Mouse (Mus musculus) olfactory bulb, adult 2 months (tissue): ENCODE measurements at regions not wholly inside any gene's neighbourhood (a gene's known extent, or its start where the extent isn't known, plus 50 kb on each side); places are given as distances from the start of the nearest gene placed in this dataset.

Experiments used
- CTCF ChIP-seq: fragments of 200-500 bp; IDR thresholded peaks from 2 replicates; pipeline ENCODE4 v1.5.1; 2012; ENCODE audit warnings: low read depth, mild to moderate bottlenecking, low read length, moderate library complexity; ENCODE audit not compliant: insufficient read depth
- POLR2A ChIP-seq: fragments of 200-500 bp; IDR thresholded peaks from 2 replicates; pipeline ENCODE4 v1.6.1; 2012; ENCODE audit warnings: mild to moderate bottlenecking, low read depth, low read length, moderate library complexity; ENCODE audit not compliant: insufficient read depth

DNA sequence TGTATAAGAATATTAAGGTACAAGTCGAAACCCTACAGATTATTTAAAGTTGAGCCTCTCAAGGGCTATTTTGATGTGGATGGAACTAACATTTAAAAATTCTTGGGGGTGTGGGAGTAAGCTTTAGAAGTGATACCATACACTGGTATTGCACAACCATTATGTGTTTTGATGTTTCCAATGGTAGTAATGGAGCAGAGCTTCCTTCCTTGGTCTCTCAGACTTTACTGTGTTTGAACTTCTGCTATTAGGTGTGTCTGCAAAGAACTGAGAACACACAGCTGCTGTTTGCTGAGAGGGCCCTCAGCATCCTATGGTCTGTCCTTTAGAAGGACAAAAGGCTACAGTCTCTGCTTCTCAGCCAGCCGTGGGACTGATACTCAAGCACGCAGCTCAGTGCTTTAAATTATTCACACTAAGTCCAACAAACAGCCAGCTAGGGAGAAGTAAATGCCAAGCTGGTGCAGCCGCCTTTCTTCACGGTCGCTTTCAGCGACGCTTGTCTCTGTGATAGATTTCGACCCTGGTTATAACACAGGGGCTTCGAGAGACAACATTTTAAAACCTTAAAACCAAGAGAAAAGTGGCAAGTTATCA lies 479.5 kb downstream of the Ccdc171 start:
- TF ChIP-seq CTCF (no peak), POLR2A (no peak)
